Mouse (Mus musculus) stomach, embryonic 14.5 days (tissue): Measurements from ENCODE around the gene Ppy. TPM values are rescaled to one million over a fixed set of nuclear protein-coding genes. Genes with fewer than 3 reads are reported as not detected.

ENCODE experiments used
- polyA plus RNA-seq: library from polyadenylated mRNA; unstranded; fragments of >200 nt; fragmentation: Nextera tagmentation; extraction: Ambion mirVana; gene quantifications from 2 replicates; pipeline ENCODE4 v1.2.1, GENCODE M21; 2014

Ppy gene
- polyA plus RNA-seq, 1 experiment from 2014 or later, result not detected

Other genes with a start within 250 kb of the Ppy start
- 5.2 and 5.6 TPM in 2 replicates for gene Meox1, start 206.9 kb downstream of the Ppy start, polyA plus RNA-seq
- gene Sost, start 134.3 kb downstream of the Ppy start, polyA plus RNA-seq, result not detected in 2 replicates
- not detected in 2 replicates for gene Cfap97d1, start 117.0 kb downstream of the Ppy start, polyA plus RNA-seq
- gene Dusp3, start 114.3 kb downstream of the Ppy start, polyA plus RNA-seq, result 25.3 and 27.3 TPM in 2 replicates
- 7.1 and 9.4 TPM in 2 replicates for gene Mpp3, start 72.9 kb downstream of the Ppy start, polyA plus RNA-seq
- gene Cd300lg, start 59.8 kb downstream of the Ppy start, polyA plus RNA-seq, result 1.1 and 1.2 TPM in 2 replicates
- 8.4 and 8.5 TPM in 2 replicates for gene Mpp2, start 12.8 kb downstream of the Ppy start, polyA plus RNA-seq
- 5.2 and 11.2 TPM in 2 replicates for gene Pyy, start 6.5 kb upstream of the Ppy start, polyA plus RNA-seq
- gene Nags, start 44.2 kb upstream of the Ppy start, polyA plus RNA-seq, result not detected in 2 replicates
- gene Tmem101, start 55.1 kb upstream of the Ppy start, polyA plus RNA-seq, result 23.0 and 24.8 TPM in 2 replicates
- 88.2 and 88.5 TPM in 2 replicates for gene Lsm12, start 84.0 kb upstream of the Ppy start, polyA plus RNA-seq
- gene G6pc3, start 88.3 kb upstream of the Ppy start, polyA plus RNA-seq, result 34.4 and 36.6 TPM in 2 replicates
- gene Hdac5, start 128.8 kb upstream of the Ppy start, polyA plus RNA-seq, result 41.5 and 46.4 TPM in 2 replicates
- 11.4 and 11.8 TPM in 2 replicates for gene BC030867, start 147.6 kb upstream of the Ppy start, polyA plus RNA-seq
- gene Asb16, start 167.4 kb upstream of the Ppy start, polyA plus RNA-seq, result not detected in 2 replicates
- gene Tmub2, start 183.6 kb upstream of the Ppy start, polyA plus RNA-seq, result 53.0 and 55.0 TPM in 2 replicates
- 18.7 and 19.0 TPM in 2 replicates for gene Atxn7l3, start 195.3 kb upstream of the Ppy start, polyA plus RNA-seq
- gene Ubtf, start 218.4 kb upstream of the Ppy start, polyA plus RNA-seq, result 77.3 and 87.2 TPM in 2 replicates